Mouse (Mus musculus): ENCODE data around the gene Slc12a7.

- TF ChIP-seq CTCF (IDR thresholded peaks at IDR 0.05; ENCODE audit: borderline replicate concordance, control insufficient read depth, extremely low read depth, insufficient read depth, low read length, poor library complexity) (no peak), POLR2A (IDR thresholded peaks at IDR 0.05; ENCODE audit: control insufficient read depth, extremely low read depth, insufficient read depth, low read length, poor library complexity) (no peak)
Observed at GRCm38 (mm10) chr13:73696529-73696928, 36.4 kb upstream of the Slc12a7 start.

Data from thymus, adult 2 months (tissue).